In the genomic region with DNA sequence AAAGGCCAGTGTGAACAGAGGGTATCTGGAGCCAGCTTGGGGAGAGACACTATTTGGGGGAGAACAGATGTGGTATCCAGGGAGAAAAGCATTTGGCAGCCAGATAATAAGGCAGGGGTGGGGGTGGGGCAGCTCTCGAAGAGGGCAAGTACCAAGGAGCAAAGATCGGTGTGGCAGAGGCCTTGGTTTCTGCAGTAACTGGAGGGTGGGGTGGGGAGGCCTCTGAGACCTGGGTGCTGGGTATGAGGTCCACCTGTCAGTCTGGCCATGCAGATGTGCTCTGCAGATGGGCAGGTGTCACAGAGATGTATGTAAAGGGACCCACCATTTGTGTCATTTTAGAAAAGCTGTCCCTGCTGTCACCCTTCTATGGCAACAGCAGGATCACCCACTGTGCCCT, we compare ENCODE assay signal across 25 mouse cellular contexts. TPM values are rescaled to one million over a fixed set of nuclear protein-coding genes. Genes with fewer than 3 reads are reported as not detected.
DNase-seq lines count a peak whose midpoint lies in the region; ATAC-seq and TF ChIP-seq lines count a peak whose summit lies in the region.
"Had no signal": no experiment of that assay in that cellular context is flagged by ENCODE, and none has a peak within 500 bp of the region (broad histone marks: within the 10 kb centered on the region; RNA-seq: fewer than 3 reads in every experiment).

No protein-coding gene starts in this region.

- no peak overlapping the region for H3K27ac ChIP-seq in liver, adult 2 months (replicated peaks; ENCODE audit: insufficient read depth, low read depth, low read length)
- H3K27ac ChIP-seq in liver, embryonic 12.5 days, result no peak overlapping the region
- no peak overlapping the region for H3K27ac ChIP-seq in forebrain, embryonic 11.5 days (ENCODE audit: low read depth, low read length)
- H3K27ac ChIP-seq: embryonic facial prominence, embryonic 13.5 days; hindbrain, embryonic 15.5 days had no signal

- peak; percentile 37 for DNase-seq in kidney, adult 11 months
- DNase-seq in kidney, adult 18-20 months, result no peak
- DNase-seq in liver, adult 2 months (ENCODE audit: extremely low read depth, low read depth, low spot score), result peak; percentile 32
- peak; percentile 26 for DNase-seq in kidney, postnatal 14 days
- no peak for DNase-seq in layer of hippocampus, adult 8-10 months (ENCODE audit: low spot score in 2 of 2)
- no peak for DNase-seq in forebrain, embryonic 11.5 days (ENCODE audit: low spot score)
- DNase-seq: adrenal gland, postnatal 14 days; cerebellum, adult 11-12 months; cerebellum, adult 9-11 months; cerebellum, postnatal 36 days; gastrocnemius, adult 2 months; gastrocnemius, postnatal 25 days; heart, adult 11 months; heart, postnatal 36 days had no signal

- H3K4me2 ChIP-seq in liver, embryonic 12.5 days, result no peak overlapping the region
- H3K4me2 ChIP-seq in forebrain, embryonic 11.5 days (ENCODE audit: low read depth, low read length, severe bottlenecking), result no peak overlapping the region
- H3K4me2 ChIP-seq: embryonic facial prominence, embryonic 13.5 days; heart, embryonic 11.5 days; hindbrain, embryonic 15.5 days had no signal

- H3K4me3 ChIP-seq in liver, adult 2 months (ENCODE audit: insufficient read depth, low read depth, low read length), result no peak overlapping the region
- no peak overlapping the region for H3K4me3 ChIP-seq in liver, embryonic 12.5 days
- H3K4me3 ChIP-seq in forebrain, embryonic 11.5 days (ENCODE audit: low read depth, low read length), result no peak overlapping the region
- H3K4me3 ChIP-seq: embryonic facial prominence, embryonic 13.5 days; gastrocnemius, adult 2 months; hindbrain, embryonic 15.5 days had no signal

- no peaks in the 10 kb centered on the region for H3K27me3 ChIP-seq in liver, adult 2 months (ENCODE audit: control insufficient read depth, insufficient read depth, low read length)
- H3K27me3 ChIP-seq in liver, embryonic 12.5 days (replicated peaks), result no peaks in the 10 kb centered on the region; the same call in 1 of the 2 replicates
- no peaks in the 10 kb centered on the region for H3K27me3 ChIP-seq in forebrain, embryonic 11.5 days (ENCODE audit: control insufficient read depth, insufficient read depth, low read length)
- H3K27me3 ChIP-seq: embryonic facial prominence, embryonic 13.5 days; hindbrain, embryonic 15.5 days; Patski had no signal

- H3K36me3 ChIP-seq in liver, adult 2 months (ENCODE audit: control insufficient read depth, insufficient read depth, low read length), result no peaks in the 10 kb centered on the region
- H3K36me3 ChIP-seq in liver, embryonic 12.5 days, result no peaks in the 10 kb centered on the region
- H3K36me3 ChIP-seq in forebrain, embryonic 11.5 days (ENCODE audit: control insufficient read depth, insufficient read depth, low read length), result no peaks in the 10 kb centered on the region
- H3K36me3 ChIP-seq: embryonic facial prominence, embryonic 13.5 days; hindbrain, embryonic 15.5 days had no signal

- H3K4me1 ChIP-seq in liver, adult 2 months (ENCODE audit: control insufficient read depth, insufficient read depth, low read length), result peaks cover 5% of the 10 kb centered on the region
- H3K4me1 ChIP-seq in liver, embryonic 12.5 days, result peaks cover 11% of the 10 kb centered on the region
- H3K4me1 ChIP-seq in forebrain, embryonic 11.5 days (replicated peaks; ENCODE audit: control insufficient read depth, insufficient read depth, low read length), result no peaks in the 10 kb centered on the region
- H3K4me1 ChIP-seq: embryonic facial prominence, embryonic 13.5 days; hindbrain, embryonic 15.5 days had no signal

- WGBS in liver, adult 2 months, result 18% methylated on average over 2 of the region's 2 CpGs
- WGBS in liver, embryonic 12.5 days (ENCODE audit: insufficient replicate concordance), result 61% methylated on average over 2 of the region's 2 CpGs
- 56% methylated on average over 2 of the region's 2 CpGs for WGBS in forebrain, embryonic 11.5 days

- ATAC-seq in liver, embryonic 12.5 days, result no peak
- no peak for ATAC-seq in forebrain, embryonic 11.5 days (replicated peaks; ENCODE audit: low FRiP score)
- ATAC-seq: activated CD4-positive, CD25-positive, alpha-beta regulatory T cell, adult 4 months; forebrain, embryonic 14.5 days had no signal

- H3K9ac ChIP-seq in liver, adult 2 months (ENCODE audit: low read depth, low read length), result no peak overlapping the region
- no peak overlapping the region for H3K9ac ChIP-seq in liver, embryonic 12.5 days
- H3K9ac ChIP-seq in forebrain, embryonic 11.5 days (ENCODE audit: low read length), result no peak overlapping the region
- H3K9ac ChIP-seq: embryonic facial prominence, embryonic 13.5 days; hindbrain, embryonic 15.5 days had no signal

- TF ChIP-seq CTCF in liver, adult 2 months (IDR thresholded peaks at IDR 0.05; ENCODE audit: low read depth, low read length), result no peak

- TF ChIP-seq POLR2A in liver, adult 2 months (IDR thresholded peaks at IDR 0.05; ENCODE audit: extremely low read depth, insufficient read depth, low read length), result no peak

- H3K79me2 ChIP-seq in liver, adult 2 months (ENCODE audit: control insufficient read depth, insufficient read depth, low read length), result no peaks in the 10 kb centered on the region

- no peaks in the 10 kb centered on the region for H3K9me3 ChIP-seq in liver, embryonic 12.5 days (replicated peaks)
- no peaks in the 10 kb centered on the region for H3K9me3 ChIP-seq in forebrain, embryonic 11.5 days (ENCODE audit: control insufficient read depth, low read length)
- H3K9me3 ChIP-seq: embryonic facial prominence, embryonic 13.5 days; hindbrain, embryonic 15.5 days had no signal

RNA-seq across cellular contexts. Expression of gene 1700016D06Rik, which starts 8.0 kb away (rescaled TPM):
- not detected in 2 replicates for total RNA-seq in liver, adult 2 months (2014; rRNA removed)
- polyA plus RNA-seq in liver, adult 2 months (2012; rRNA removed), result not detected in 2 replicates
- polyA plus RNA-seq in liver, embryonic 12.5 days (2016; fragmentation: Nextera tagmentation; extraction: Ambion mirVana), result not detected in 2 replicates
- not detected for total RNA-seq in layer of hippocampus, adult 8-10 months (2022)
- not detected in 2 replicates for polyA plus RNA-seq in forebrain, embryonic 11.5 days (2014; fragmentation: Nextera tagmentation; extraction: Ambion mirVana)
- total RNA-seq: adrenal gland, adult 18-20 months; adrenal gland, postnatal 14 days; CH12.LX; gastrocnemius, adult 2 months; gastrocnemius, postnatal 25 days; heart, postnatal 36 days had no signal
- polyA plus RNA-seq: embryonic facial prominence, embryonic 13.5 days; forebrain, embryonic 14.5 days; heart, embryonic 11.5 days; heart, embryonic 16.5 days; hindbrain, embryonic 11.5 days; hindbrain, embryonic 15.5 days; Patski had no signal

RNA-seq across cellular contexts. Expression of gene Arhgef7, which starts 18.7 kb away (rescaled TPM):
- 15.8 and 19.3 TPM in 2 replicates for total RNA-seq in liver, adult 2 months (2014; rRNA removed)
- polyA plus RNA-seq in liver, adult 2 months (2012; rRNA removed), result 11.0 and 12.4 TPM in 2 replicates
- 19.1 and 19.5 TPM in 2 replicates for polyA plus RNA-seq in liver, embryonic 12.5 days (2016; fragmentation: Nextera tagmentation; extraction: Ambion mirVana)
- 100 to 1,000 TPM; 103 to 127 (median 110) TPM for total RNA-seq in layer of hippocampus, adult 8-10 months (2022)
- polyA plus RNA-seq in forebrain, embryonic 11.5 days (2014; fragmentation: Nextera tagmentation; extraction: Ambion mirVana), result 81.9 and 87.3 TPM in 2 replicates

Comparison
In these comparisons a context has a peak if more than half of its experiments do, and no peak if none do; other contexts are left out.
1. DNase-seq: peak in kidney, adult 11 months (single experiment), liver, adult 2 months (single experiment) and kidney, postnatal 14 days (single experiment); none in kidney, adult 18-20 months (single experiment), layer of hippocampus, adult 8-10 months (0 of 2) and forebrain, embryonic 11.5 days (single experiment).